Mouse (Mus musculus) thymus, postnatal 25 days (tissue): Measurements from ENCODE around the gene Srcin1.

Experiments
- DNase-seq: peaks from one replicate; pipeline ENCODE4 v3.0.0; 2022

Srcin1 gene

GRCm38 (mm10) chr11:97461307-97461820, 114.6 kb downstream of the Srcin1 start:
- peak; percentile 29 for DNase-seq
